Mouse (Mus musculus) hindbrain, embryonic 14.5 days (tissue): ENCODE results near the gene Mtmr1. TPM values are rescaled to one million over a fixed set of nuclear protein-coding genes. Genes with fewer than 3 reads are reported as not detected.

Experiments used
- ATAC-seq: fragments of 200-750 bp; cut with Nextera tagmentation; 2 replicates; pipeline ENCODE4 v1.8.0; 2017; ENCODE audit warnings: moderate number of reproducible peaks, mild to moderate bottlenecking, moderate TSS enrichment, moderate library complexity; ENCODE audit not compliant: low FRiP score
- DNase-seq: peaks from one replicate; pipeline ENCODE4 v3.0.0-alpha.2; 2015; ENCODE audit warnings: low spot score
- H3K27ac ChIP-seq: fragments of 300-500 bp; sonication (generic); 2 replicates; pipeline ENCODE4 v1.5.1; 2014; ENCODE audit warnings: mild to moderate bottlenecking, moderate library complexity
- H3K27me3 ChIP-seq: fragments of 300-500 bp; sonication (generic); 2 replicates; pipeline ENCODE4 v1.6.1; 2014; ENCODE audit warnings: mild to moderate bottlenecking, low read length, mixed read lengths; ENCODE audit not compliant: control insufficient read depth, insufficient read depth
- H3K36me3 ChIP-seq: fragments of 300-500 bp; sonication (generic); replicated peaks from 2 replicates; pipeline ENCODE4 v1.6.1; 2014; ENCODE audit not compliant: control insufficient read depth, insufficient read depth
- H3K4me1 ChIP-seq: fragments of 300-500 bp; sonication (generic); replicated peaks from 2 replicates; pipeline ENCODE4 v1.6.1; 2014; ENCODE audit warnings: antibody characterized with exemption, low read length, mixed read lengths; ENCODE audit not compliant: control insufficient read depth, insufficient read depth
- H3K4me2 ChIP-seq: fragments of 300-500 bp; sonication (generic); replicated peaks from 2 replicates; pipeline ENCODE4 v1.6.1; 2014; ENCODE audit warnings: mild to moderate bottlenecking, moderate library complexity
- H3K4me3 ChIP-seq: fragments of 300-500 bp; sonication (generic); replicated peaks from 2 replicates; pipeline ENCODE4 v1.5.1; 2014; ENCODE audit warnings: mild to moderate bottlenecking, low read length
- H3K9ac ChIP-seq: fragments of 300-500 bp; sonication (generic); 2 replicates; pipeline ENCODE4 v1.6.1; 2014
- H3K9me3 ChIP-seq: fragments of 300-500 bp; sonication (generic); 2 replicates; pipeline ENCODE4 v1.6.1; 2016; ENCODE audit warnings: low read length; ENCODE audit not compliant: control insufficient read depth
- WGBS: fragments of 180-500 bp; shearing (Covaris S2); extraction: QIAGEN DNeasy Blood & Tissue Kit; methylation state at CpG from one replicate; pipeline ENCODE4 v1.1.7; 2014; 5-methylcytosine and 5-hydroxymethylcytosine counted together
- polyA plus RNA-seq: library from polyadenylated mRNA; unstranded; fragments of >200 nt; fragmentation: Nextera tagmentation; extraction: Ambion mirVana; gene quantifications from 2 replicates; pipeline ENCODE4 v1.2.1, GENCODE M21; 2014

Gene Mtmr1
- polyA plus RNA-seq, 1 experiment from 2014 or later, result 23.2 TPM

DNA sequence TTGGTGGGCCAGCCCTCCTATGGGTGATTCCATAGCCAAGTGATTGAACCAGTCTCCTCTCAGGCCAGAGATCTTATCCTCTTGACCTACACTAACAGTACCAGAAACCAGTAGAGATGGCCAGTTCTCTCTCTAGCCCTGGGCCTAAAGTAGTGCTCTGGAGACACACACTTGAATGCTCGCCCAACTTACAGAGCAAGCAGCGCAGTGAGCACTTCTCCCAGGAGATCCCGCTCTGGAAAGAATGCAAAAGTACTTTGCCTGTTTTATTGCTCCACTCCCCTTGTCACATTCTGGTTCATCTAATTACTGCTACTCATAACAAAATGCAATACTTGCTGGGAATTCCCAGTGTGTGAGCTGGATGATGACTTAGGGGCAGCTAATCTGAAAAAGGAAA is 102.9 kb downstream of the Mtmr1 start:
- Histone ChIP-seq H3K27ac (no peak overlapping the region), H3K27me3 (no peaks in the 10 kb centered on the region), H3K4me2 (no peak overlapping the region), H3K36me3 (no peaks in the 10 kb centered on the region), H3K9me3 (no peaks in the 10 kb centered on the region), H3K4me1 (no peaks in the 10 kb centered on the region), H3K4me3 (no peak overlapping the region), H3K9ac (no peak overlapping the region)
- DNase-seq (no peak), ATAC-seq (no peak)
- 78% methylated on average over 3 of the region's 3 CpGs for WGBS

Other genes starting within 250 kb of the Mtmr1 start
- gene Mtm1, start 154.0 kb upstream of the Mtmr1 start, polyA plus RNA-seq, result 5.7 and 5.9 TPM in 2 replicates
- 66.7 and 77.7 TPM in 2 replicates for gene Cd99l2, start 128.1 kb downstream of the Mtmr1 start, polyA plus RNA-seq
- gene Hmgb3, start 191.2 kb downstream of the Mtmr1 start, polyA plus RNA-seq, result 350 and 353 TPM in 2 replicates